Mouse (Mus musculus): Measurements from ENCODE around the gene Apol6. TPM values are rescaled to one million over a fixed set of nuclear protein-coding genes. Genes with fewer than 3 reads are reported as not detected.

Gene Apol6
- polyA plus RNA-seq, 1 experiment = 4.8 TPM

DNA sequence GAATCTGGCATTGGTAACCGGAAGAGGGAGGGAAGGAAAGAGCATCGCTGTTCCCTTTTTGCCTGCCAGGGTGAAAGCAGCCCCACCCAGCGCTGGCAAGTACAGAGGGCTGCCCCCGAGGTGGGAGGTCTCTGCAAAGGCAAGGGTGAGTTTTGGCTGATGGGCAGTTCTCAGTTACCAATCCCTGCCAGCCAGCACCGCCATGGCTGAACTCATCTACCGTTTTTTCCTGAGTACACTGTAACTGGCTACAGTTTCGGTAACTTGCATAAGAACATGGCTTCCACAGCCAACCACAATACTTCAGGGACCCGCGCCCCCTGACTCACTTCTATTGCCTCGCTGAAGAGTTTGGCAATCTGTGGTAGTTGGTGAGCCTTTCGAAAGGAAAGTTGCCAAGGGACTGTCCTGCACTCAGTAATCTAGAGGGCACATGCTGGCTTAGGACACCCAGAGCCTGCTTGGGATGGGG, 35.4 kb downstream of the Apol6 start:
- H3K4me2 ChIP-seq (ENCODE audit: low read depth) = no peak overlapping the region
- peaks cover 99% of the 10 kb centered on the region for H3K36me3 ChIP-seq (ENCODE audit: control insufficient read depth, insufficient read depth)
- H3K4me3 ChIP-seq = no peak overlapping the region
- no peak overlapping the region for H3ac ChIP-seq (ENCODE audit: control insufficient read depth, insufficient read length)
- no peaks in the 10 kb centered on the region for H3K79me2 ChIP-seq (ENCODE audit: control insufficient read depth, insufficient read depth)
- H3K27me3 ChIP-seq (ENCODE audit: control insufficient read depth, insufficient read depth, insufficient read length) = no peaks in the 10 kb centered on the region
- TF ChIP-seq TCF12 (IDR thresholded peaks at IDR 0.05; ENCODE audit: insufficient read depth, poor library complexity, severe bottlenecking) (no peak), POLR2AphosphoS2 (IDR thresholded peaks at IDR 0.05; ENCODE audit: insufficient read length, low read depth) (peak; percentile 65), POLR2A (IDR thresholded peaks at IDR 0.05; ENCODE audit: insufficient read length, low read depth) (peak; percentile 22), CEBPB (IDR thresholded peaks at IDR 0.05; ENCODE audit: insufficient read depth, poor library complexity, severe bottlenecking) (peak; percentile 60; the same call in 1 of the 2 replicates)

DNA sequence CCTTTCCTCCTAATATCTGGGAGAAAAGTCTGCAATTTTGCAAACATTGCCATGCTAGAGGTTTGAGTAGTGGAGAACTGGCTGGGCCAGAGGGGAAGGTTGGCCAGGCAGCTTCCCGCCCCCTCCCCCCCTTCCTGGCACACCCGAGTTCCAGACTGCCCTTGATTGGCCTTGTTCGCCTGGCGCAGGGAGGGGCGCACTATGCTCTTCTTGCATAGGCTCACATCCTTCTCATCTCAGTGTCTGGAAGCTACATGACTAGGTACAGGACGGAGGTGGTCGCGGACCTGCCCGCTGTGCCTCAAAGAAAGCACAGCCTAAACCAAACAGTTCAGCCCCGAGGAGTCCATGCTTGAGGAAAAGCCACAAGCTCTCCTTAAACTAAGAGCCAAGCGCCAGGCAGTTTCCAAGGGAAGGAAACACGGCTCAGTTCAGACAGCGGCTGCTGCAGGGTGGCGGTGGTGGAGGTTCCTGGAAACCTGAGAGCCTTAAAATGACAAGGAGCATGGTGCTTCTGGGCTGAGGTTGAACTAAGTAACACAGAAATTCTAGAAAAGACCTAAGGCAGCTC, 36.2 kb downstream of the Apol6 start:
- TF ChIP-seq MAX (IDR thresholded peaks at IDR 0.05; ENCODE audit: low read depth) = no peak
- TF ChIP-seq SRF (IDR thresholded peaks at IDR 0.05; ENCODE audit: control insufficient read depth, insufficient read length, low read depth) = no peak
- no peak for TF ChIP-seq MYOG (IDR thresholded peaks at IDR 0.05; ENCODE audit: control insufficient read depth in 1 of 3, insufficient read depth in 1 of 3, insufficient read length in 2 of 3, low read depth in 2 of 3)
- peak; percentile 43 for TF ChIP-seq POLR2A (IDR thresholded peaks at IDR 0.05; ENCODE audit: insufficient read length, low read depth)
- TF ChIP-seq REST (IDR thresholded peaks at IDR 0.05; ENCODE audit: insufficient read depth, insufficient read length) = no peak
- TF ChIP-seq TCF3 (IDR thresholded peaks at IDR 0.05; ENCODE audit: insufficient read length, low read depth) = no peak
- no peak for TF ChIP-seq E2F4 (IDR thresholded peaks at IDR 0.05; ENCODE audit: insufficient read depth)
- no peak for TF ChIP-seq MYOD1 (IDR thresholded peaks at IDR 0.05; ENCODE audit: control insufficient read depth in 1 of 3, insufficient read length in 2 of 3, low read depth in 2 of 3)
- TF ChIP-seq CEBPB (IDR thresholded peaks at IDR 0.05; ENCODE audit: insufficient read depth, poor library complexity, severe bottlenecking) = no peak
- no peak for TF ChIP-seq USF1 (IDR thresholded peaks at IDR 0.05; ENCODE audit: low read depth)
- TF ChIP-seq TCF12 (IDR thresholded peaks at IDR 0.05; ENCODE audit: insufficient read depth, poor library complexity, severe bottlenecking) = no peak
- TF ChIP-seq POLR2AphosphoS2 (IDR thresholded peaks at IDR 0.05; ENCODE audit: insufficient read length, low read depth) = peak; percentile 80
- H3ac ChIP-seq (ENCODE audit: control insufficient read depth, insufficient read length) = no peak overlapping the region
- H3K36me3 ChIP-seq (ENCODE audit: control insufficient read depth, insufficient read depth) = peaks cover 100% of the 10 kb centered on the region
- no peak overlapping the region for H3K4me3 ChIP-seq
- H3K79me2 ChIP-seq (ENCODE audit: control insufficient read depth, insufficient read depth) = no peaks in the 10 kb centered on the region
- H3K27me3 ChIP-seq (ENCODE audit: control insufficient read depth, insufficient read depth, insufficient read length) = no peaks in the 10 kb centered on the region
- no peak overlapping the region for H3K4me2 ChIP-seq (ENCODE audit: low read depth)

DNA sequence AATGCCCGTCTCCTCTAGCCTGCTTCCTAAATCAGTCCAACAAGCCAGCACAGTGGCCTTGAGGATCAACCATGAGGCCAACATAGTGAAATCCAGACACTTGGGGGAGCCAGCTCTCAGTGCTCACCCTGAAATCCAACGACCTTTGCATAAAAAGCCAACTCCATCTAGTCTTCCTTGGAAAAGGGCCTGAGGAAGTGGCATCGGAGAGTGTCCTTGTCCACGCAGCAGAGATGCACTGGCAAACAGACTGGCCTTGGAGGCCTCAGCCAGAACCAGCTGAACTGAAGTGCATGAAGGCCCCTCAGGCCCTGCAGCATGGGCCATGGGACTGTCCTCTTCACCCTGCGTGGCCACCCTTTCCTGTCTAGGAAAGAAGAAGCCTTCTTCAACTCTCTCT, 36.9 kb downstream of the Apol6 start:
- Histone ChIP-seq H3K4me2 (ENCODE audit: low read depth) (no peak overlapping the region), H3K36me3 (ENCODE audit: control insufficient read depth, insufficient read depth) (peaks cover 100% of the 10 kb centered on the region), H3K79me2 (ENCODE audit: control insufficient read depth, insufficient read depth) (no peaks in the 10 kb centered on the region), H3ac (ENCODE audit: control insufficient read depth, insufficient read length) (no peak overlapping the region), H3K4me3 (no peak overlapping the region), H3K27me3 (ENCODE audit: control insufficient read depth, insufficient read depth, insufficient read length) (no peaks in the 10 kb centered on the region)
- TF ChIP-seq POLR2A (IDR thresholded peaks at IDR 0.05; ENCODE audit: insufficient read length, low read depth) (peak; percentile 48), E2F4 (IDR thresholded peaks at IDR 0.05; ENCODE audit: insufficient read depth) (no peak), MAX (IDR thresholded peaks at IDR 0.05; ENCODE audit: low read depth) (no peak), POLR2AphosphoS2 (IDR thresholded peaks at IDR 0.05; ENCODE audit: insufficient read length, low read depth) (peak; percentile 90), REST (IDR thresholded peaks at IDR 0.05; ENCODE audit: insufficient read depth, insufficient read length) (no peak)

DNA sequence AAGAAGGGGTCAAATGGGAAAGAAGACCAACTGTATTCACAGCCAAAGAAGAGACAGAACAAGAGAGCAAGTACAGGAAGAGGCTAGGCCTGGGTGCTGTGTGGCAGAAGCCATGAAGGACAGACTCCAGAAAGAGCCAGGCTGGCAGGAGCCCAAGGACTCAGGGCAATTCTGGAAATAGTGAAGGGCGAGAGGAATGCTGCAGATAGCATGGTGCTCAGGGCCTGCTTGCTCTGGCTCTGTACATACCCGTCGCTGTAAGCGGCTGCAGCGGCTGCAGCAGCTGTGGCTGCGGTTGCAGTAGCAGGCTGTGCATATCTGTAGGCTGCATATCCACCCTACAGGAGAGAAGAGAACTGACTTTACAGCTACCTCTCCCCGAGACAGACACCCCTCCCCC, 41.3 kb downstream of the Apol6 start:
- Histone ChIP-seq H3K4me2 (ENCODE audit: low read depth) (no peak overlapping the region), H3K4me3 (no peak overlapping the region), H3K27me3 (ENCODE audit: control insufficient read depth, insufficient read depth, insufficient read length) (no peaks in the 10 kb centered on the region), H3K36me3 (ENCODE audit: control insufficient read depth, insufficient read depth) (peaks cover 96% of the 10 kb centered on the region), H3K79me2 (ENCODE audit: control insufficient read depth, insufficient read depth) (peaks cover 21% of the 10 kb centered on the region), H3ac (ENCODE audit: control insufficient read depth, insufficient read length) (no peak overlapping the region)
- TF ChIP-seq POLR2AphosphoS2 (IDR thresholded peaks at IDR 0.05; ENCODE audit: insufficient read length, low read depth) = peak; percentile 91
- TF ChIP-seq TCF3 (IDR thresholded peaks at IDR 0.05; ENCODE audit: insufficient read length, low read depth) = no peak
- peak in 2 of 3 experiments; percentile 22 to 53 for TF ChIP-seq MYOG (IDR thresholded peaks at IDR 0.05; ENCODE audit: control insufficient read depth in 1 of 3, insufficient read depth in 1 of 3, insufficient read length in 2 of 3, low read depth in 2 of 3)
- TF ChIP-seq MAX (IDR thresholded peaks at IDR 0.05; ENCODE audit: low read depth) = no peak
- peak in 1 of 3 experiments; percentile 21 for TF ChIP-seq MYOD1 (IDR thresholded peaks at IDR 0.05; ENCODE audit: control insufficient read depth in 1 of 3, insufficient read length in 2 of 3, low read depth in 2 of 3)
- TF ChIP-seq E2F4 (IDR thresholded peaks at IDR 0.05; ENCODE audit: insufficient read depth) = no peak
- TF ChIP-seq TCF12 (IDR thresholded peaks at IDR 0.05; ENCODE audit: insufficient read depth, poor library complexity, severe bottlenecking) = no peak
- TF ChIP-seq POLR2A (IDR thresholded peaks at IDR 0.05; ENCODE audit: insufficient read length, low read depth) = peak; percentile 13
- no peak for TF ChIP-seq SRF (IDR thresholded peaks at IDR 0.05; ENCODE audit: control insufficient read depth, insufficient read length, low read depth)
- no peak for TF ChIP-seq REST (IDR thresholded peaks at IDR 0.05; ENCODE audit: insufficient read depth, insufficient read length)
- no peak for TF ChIP-seq USF1 (IDR thresholded peaks at IDR 0.05; ENCODE audit: low read depth)
- no peak for TF ChIP-seq CEBPB (IDR thresholded peaks at IDR 0.05; ENCODE audit: insufficient read depth, poor library complexity, severe bottlenecking)

DNA sequence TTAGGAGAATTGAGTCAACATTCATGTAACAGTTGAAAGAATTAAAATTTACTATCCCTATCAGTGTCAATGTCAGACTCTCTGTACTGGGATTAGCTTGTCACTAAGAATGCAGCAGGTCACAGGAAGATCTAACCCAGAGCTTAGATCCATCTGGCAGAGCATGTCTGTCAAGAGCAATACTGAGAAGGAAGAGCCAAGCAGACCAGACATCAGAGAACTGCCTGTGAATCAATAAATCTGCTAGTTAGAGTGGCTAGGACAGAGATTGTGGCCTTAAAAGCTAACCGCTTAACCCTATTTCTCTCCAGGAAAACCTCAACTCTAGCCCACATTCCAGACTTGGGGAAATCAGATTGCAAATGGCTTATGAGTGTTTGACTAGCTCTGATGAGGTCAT, 42.0 kb downstream of the Apol6 start:
- Histone ChIP-seq H3K79me2 (ENCODE audit: control insufficient read depth, insufficient read depth) (peaks cover 21% of the 10 kb centered on the region), H3K4me3 (no peak overlapping the region), H3ac (ENCODE audit: control insufficient read depth, insufficient read length) (no peak overlapping the region), H3K4me2 (ENCODE audit: low read depth) (no peak overlapping the region), H3K36me3 (ENCODE audit: control insufficient read depth, insufficient read depth) (peaks cover 96% of the 10 kb centered on the region), H3K27me3 (ENCODE audit: control insufficient read depth, insufficient read depth, insufficient read length) (no peaks in the 10 kb centered on the region)
- TF ChIP-seq MYOD1 (IDR thresholded peaks at IDR 0.05; ENCODE audit: control insufficient read depth in 1 of 3, insufficient read length in 2 of 3, low read depth in 2 of 3) (peak in 1 of 3 experiments; percentile 33), TCF3 (IDR thresholded peaks at IDR 0.05; ENCODE audit: insufficient read length, low read depth) (no peak), REST (IDR thresholded peaks at IDR 0.05; ENCODE audit: insufficient read depth, insufficient read length) (no peak), TCF12 (IDR thresholded peaks at IDR 0.05; ENCODE audit: insufficient read depth, poor library complexity, severe bottlenecking) (peak; percentile 2)

Measured in myocyte (in vitro differentiated cells).